Mouse (Mus musculus) forebrain, embryonic 14.5 days (tissue): ENCODE data around the gene Arhgap10. TPM values are rescaled to one million over a fixed set of nuclear protein-coding genes. Genes with fewer than 3 reads are reported as not detected.

Source experiments
- ATAC-seq: fragments of 200-750 bp; cut with Nextera tagmentation; 2 replicates; pipeline ENCODE4 v1.8.0; 2017; ENCODE audit warnings: mild to moderate bottlenecking, moderate library complexity
- DNase-seq: peaks from one replicate; pipeline ENCODE4 v3.0.0-alpha.2; 2015; ENCODE audit warnings: low spot score
- H3K27ac ChIP-seq: fragments of 300-500 bp; sonication (generic); 2 replicates; pipeline ENCODE4 v1.5.1; 2014; ENCODE audit warnings: low read depth, mild to moderate bottlenecking, control low read depth, low read length, moderate library complexity
- H3K27me3 ChIP-seq: fragments of 300-500 bp; sonication (generic); replicated peaks from 2 replicates; pipeline ENCODE4 v1.6.1; 2014; ENCODE audit warnings: low read length, control low read depth, mixed read lengths; ENCODE audit not compliant: control insufficient read depth, insufficient read depth
- H3K36me3 ChIP-seq: fragments of 300-500 bp; sonication (generic); 2 replicates; pipeline ENCODE4 v1.6.1; 2014; ENCODE audit warnings: low read length, control low read depth; ENCODE audit not compliant: control insufficient read depth, insufficient read depth
- H3K4me1 ChIP-seq: fragments of 300-500 bp; sonication (generic); 2 replicates; pipeline ENCODE4 v1.6.1; 2014; ENCODE audit warnings: antibody characterized with exemption, low read length, control low read depth; ENCODE audit not compliant: control insufficient read depth, insufficient read depth
- H3K4me2 ChIP-seq: fragments of 300-500 bp; sonication (generic); 2 replicates; pipeline ENCODE4 v1.6.1; 2014; ENCODE audit warnings: mild to moderate bottlenecking, control low read depth, low read length
- H3K4me3 ChIP-seq: fragments of 300-500 bp; sonication (generic); 2 replicates; pipeline ENCODE4 v1.5.1; 2014; ENCODE audit warnings: low read depth, low read length, control low read depth
- H3K9ac ChIP-seq: fragments of 300-500 bp; sonication (generic); 2 replicates; pipeline ENCODE4 v1.6.1; 2014; ENCODE audit warnings: mild to moderate bottlenecking, low read length, control low read depth, moderate library complexity
- H3K9me3 ChIP-seq: fragments of 300-500 bp; sonication (generic); replicated peaks from 2 replicates; pipeline ENCODE4 v1.6.1; 2016; ENCODE audit warnings: low read length, control low read depth, mixed read lengths; ENCODE audit not compliant: control insufficient read depth
- WGBS: fragments of 180-500 bp; shearing (Covaris S2); extraction: QIAGEN DNeasy Blood & Tissue Kit; methylation state at CpG from one replicate; pipeline ENCODE4 v1.1.7; 2014; 5-methylcytosine and 5-hydroxymethylcytosine counted together
- polyA plus RNA-seq: library from polyadenylated mRNA; unstranded; fragments of >200 nt; fragmentation: Nextera tagmentation; extraction: Ambion mirVana; gene quantifications from 2 replicates; pipeline ENCODE4 v1.2.1, GENCODE M21; 2014

Arhgap10 gene
- polyA plus RNA-seq, 1 experiment from 2014 or later = 3.6 TPM

DNA sequence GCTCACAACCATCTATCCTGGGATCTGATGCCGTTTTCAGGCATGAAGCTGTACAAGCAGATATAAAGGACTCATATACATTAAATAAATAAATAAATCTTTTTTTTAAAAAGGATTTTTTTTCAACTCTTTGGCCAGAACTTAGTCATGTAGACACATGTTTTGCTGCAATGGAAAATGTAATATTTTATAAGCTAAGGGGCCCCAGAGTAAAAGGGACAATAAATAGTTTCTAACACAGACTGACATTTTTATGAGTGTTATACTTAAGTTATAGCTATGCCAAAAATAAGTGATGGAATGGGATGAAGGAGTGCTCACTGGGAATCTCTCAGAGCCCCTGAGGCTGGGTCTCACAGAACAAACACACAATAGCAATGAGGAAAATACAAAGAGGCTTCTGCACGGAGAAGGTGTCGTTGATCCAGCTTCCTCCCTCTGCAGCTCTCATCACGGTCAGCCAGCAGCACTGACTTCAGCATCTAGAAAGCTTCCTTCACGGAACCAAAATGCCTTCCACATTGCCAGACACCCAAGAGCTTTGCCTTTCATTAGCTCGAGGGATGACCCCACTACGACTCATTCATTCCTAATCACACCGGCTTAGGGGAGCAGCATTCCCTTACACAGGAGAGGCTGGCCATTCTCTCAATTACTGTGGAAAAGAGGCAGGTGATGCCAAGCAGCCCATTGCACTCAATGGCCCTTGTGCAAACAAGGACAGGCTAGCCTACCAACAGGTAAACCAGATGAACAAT is 3.5 kb upstream of the Arhgap10 start:
- Histone ChIP-seq H3K36me3 (no peaks in the 10 kb centered on the region), H3K27ac (no peak overlapping the region), H3K4me1 (0 out of 2 replicates have a peak, but pooled peaks cover 3% of the 10 kb centered on the region), H3K4me2 (no peak overlapping the region), H3K4me3 (no peak overlapping the region), H3K9me3 (no peaks in the 10 kb centered on the region), H3K9ac (no peak overlapping the region), H3K27me3 (no peaks in the 10 kb centered on the region)
- no peak for ATAC-seq
- no peak for DNase-seq
- WGBS = 82% methylated on average over 8 of the region's 8 CpGs

DNA sequence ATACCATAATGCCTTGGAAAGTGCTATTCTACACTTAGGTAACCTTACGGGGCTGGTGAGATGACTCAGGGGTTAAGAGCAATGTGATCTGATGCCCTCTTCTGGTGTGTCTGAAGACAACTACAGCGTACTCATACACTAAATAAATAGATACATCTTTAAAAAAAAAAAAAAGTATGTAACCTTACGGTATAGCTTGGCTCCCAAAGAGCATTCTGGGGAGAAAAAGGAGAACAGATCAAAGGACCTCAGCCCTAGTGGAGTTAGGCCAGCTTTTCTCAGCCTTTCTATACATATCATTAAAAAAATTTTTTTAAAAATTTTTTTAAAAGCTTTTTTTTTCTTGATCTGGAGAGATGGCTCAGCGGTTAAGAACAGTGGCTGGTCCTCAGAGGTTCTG is 2.8 kb upstream of the Arhgap10 start:
- DNase-seq = no peak
- H3K4me2 ChIP-seq = no peak overlapping the region
- H3K4me1 ChIP-seq = 0 out of 2 replicates have a peak, but pooled peaks cover 3% of the 10 kb centered on the region
- no peak overlapping the region for H3K27ac ChIP-seq
- no peak overlapping the region for H3K9ac ChIP-seq
- no peak for ATAC-seq
- no peaks in the 10 kb centered on the region for H3K36me3 ChIP-seq
- WGBS = 94% methylated on average over 4 of the region's 4 CpGs
- no peaks in the 10 kb centered on the region for H3K27me3 ChIP-seq
- no peaks in the 10 kb centered on the region for H3K9me3 ChIP-seq
- H3K4me3 ChIP-seq = no peak overlapping the region

DNA sequence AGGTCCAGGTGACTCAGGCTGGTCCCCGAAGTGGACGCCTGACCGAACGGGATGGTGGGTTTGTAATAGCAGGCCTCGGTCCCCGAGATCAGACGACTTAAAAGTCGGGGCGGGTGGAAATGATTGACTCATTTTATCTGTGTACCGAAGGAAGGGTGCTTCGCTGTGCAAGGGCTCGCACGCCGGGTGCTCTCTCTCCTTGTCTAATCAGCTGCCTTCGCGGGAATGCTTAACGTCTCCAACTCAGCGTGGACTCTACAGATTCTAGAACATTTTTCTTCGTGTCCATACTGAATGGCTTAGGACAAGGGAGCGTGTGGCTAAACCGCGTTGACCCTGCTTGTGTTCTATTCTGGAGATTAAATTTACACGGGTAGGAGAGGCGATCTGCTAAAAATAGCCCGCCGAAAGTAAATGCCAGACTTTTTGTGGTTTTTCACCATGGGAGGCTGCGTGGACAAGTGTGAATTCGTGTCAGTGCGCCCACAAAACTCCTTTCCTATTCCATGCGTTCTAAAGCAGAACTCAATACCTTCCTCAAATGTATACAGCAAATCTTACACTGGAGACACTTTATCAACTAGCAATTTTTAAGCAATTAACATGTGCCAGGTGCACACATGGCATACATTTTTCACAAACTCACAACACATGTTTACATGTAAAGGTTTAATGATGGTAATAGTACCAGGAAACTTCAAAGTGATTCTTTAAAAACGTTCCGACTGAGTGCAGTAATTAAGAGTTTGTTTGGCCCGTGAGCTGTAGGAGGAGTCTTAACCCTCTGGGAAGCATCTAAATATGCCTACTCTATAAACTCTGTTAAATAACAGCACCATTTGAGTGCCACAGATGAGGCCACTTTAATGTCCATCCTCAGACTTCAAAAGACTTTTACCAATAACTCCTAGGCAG is 705 bp upstream of the Arhgap10 start:
- DNase-seq (peak; percentile 56), ATAC-seq (peak; percentile 71)
- WGBS = 4% methylated on average over 33 of the region's 33 CpGs
- H3K27ac ChIP-seq = no peak overlapping the region
- 0 out of 2 replicates have a peak, but pooled peaks cover 3% of the 10 kb centered on the region for H3K4me1 ChIP-seq
- H3K27me3 ChIP-seq = peaks cover 8% of the 10 kb centered on the region; the same call in 1 of the 2 replicates
- H3K4me3 ChIP-seq = peak overlapping the region; percentile 67
- H3K9ac ChIP-seq = peak overlapping the region; percentile 65
- peak overlapping the region; percentile 94 for H3K4me2 ChIP-seq
- H3K9me3 ChIP-seq = no peaks in the 10 kb centered on the region
- no peaks in the 10 kb centered on the region for H3K36me3 ChIP-seq

DNA sequence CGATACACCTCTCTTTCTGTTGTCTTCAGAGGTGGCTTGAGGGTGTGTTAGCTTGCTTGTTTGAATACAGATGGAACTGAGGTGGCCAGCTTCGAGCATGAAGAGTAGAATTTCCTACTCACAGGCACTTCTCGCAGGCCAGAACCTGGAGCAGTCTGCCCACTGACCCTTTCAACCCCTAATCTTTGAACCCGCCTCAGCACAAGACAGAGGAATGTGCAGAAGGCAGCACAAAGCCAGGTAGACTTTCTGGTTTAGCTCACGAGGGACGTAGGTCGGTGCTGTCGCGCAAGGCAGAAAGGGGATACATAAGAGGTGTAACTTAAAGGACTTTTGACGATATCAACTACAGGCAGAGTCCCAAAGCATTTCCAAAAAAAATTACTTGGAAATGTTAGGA is 908 bp downstream of the Arhgap10 start:
- Histone ChIP-seq H3K27ac (no peak overlapping the region), H3K4me1 (0 out of 2 replicates have a peak, but pooled peaks cover 3% of the 10 kb centered on the region), H3K9me3 (no peaks in the 10 kb centered on the region), H3K4me3 (peak overlapping the region; percentile 67), H3K27me3 (peaks cover 15% of the 10 kb centered on the region; the same call in 1 of the 2 replicates), H3K4me2 (peak overlapping the region; percentile 94), H3K36me3 (no peaks in the 10 kb centered on the region), H3K9ac (peak overlapping the region; percentile 65)
- ATAC-seq (no peak), DNase-seq (no peak)
- 8% methylated on average over 10 of the region's 10 CpGs for WGBS

DNA sequence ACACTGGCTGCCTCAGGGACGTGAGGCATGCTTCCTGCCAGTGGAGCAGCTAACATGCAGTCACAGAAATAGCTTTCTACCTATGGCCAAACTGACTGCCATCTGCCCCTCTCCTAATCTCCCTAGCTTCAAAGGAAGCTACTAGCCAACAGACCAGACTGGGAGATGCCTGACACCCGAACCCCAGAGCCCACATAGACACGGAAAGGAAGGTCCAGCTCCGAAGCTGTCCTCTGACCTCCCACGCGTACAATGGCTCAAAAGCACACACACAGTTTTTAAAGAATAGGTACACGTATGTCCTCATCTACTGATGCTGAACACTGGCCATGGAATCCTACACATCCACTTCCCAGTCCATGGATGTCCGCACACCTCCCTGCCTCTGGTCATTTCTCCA is 2.0 kb downstream of the Arhgap10 start:
- no peak overlapping the region for H3K4me3 ChIP-seq
- 0 out of 2 replicates have a peak, but pooled peaks cover 3% of the 10 kb centered on the region for H3K4me1 ChIP-seq
- no peak overlapping the region for H3K4me2 ChIP-seq
- H3K9ac ChIP-seq = no peak overlapping the region
- WGBS = 81% methylated on average over 8 of the region's 8 CpGs
- H3K9me3 ChIP-seq = no peaks in the 10 kb centered on the region
- no peak for DNase-seq
- ATAC-seq = no peak
- peaks cover 15% of the 10 kb centered on the region; the same call in 1 of the 2 replicates for H3K27me3 ChIP-seq
- no peak overlapping the region for H3K27ac ChIP-seq
- no peaks in the 10 kb centered on the region for H3K36me3 ChIP-seq

DNA sequence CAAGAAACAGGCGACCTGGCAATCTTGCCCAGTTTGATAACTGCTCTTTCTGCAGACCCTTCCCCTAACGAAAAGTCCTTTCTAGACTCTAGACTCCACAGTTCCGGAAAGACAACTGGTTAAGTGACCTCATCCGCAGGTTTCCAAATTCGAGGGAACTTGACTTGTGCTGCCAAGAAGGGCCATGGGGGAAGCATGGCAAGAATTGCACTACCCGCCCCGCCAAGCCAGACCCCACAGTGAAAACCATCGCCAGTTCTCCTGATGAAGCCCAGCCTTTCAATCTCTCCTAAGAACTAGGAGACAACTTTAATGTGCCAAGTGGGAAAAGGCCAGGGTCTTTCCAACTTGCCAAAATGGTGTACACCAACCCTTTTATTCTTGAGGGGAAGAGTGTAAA is 2.6 kb downstream of the Arhgap10 start:
- Histone ChIP-seq H3K4me1 (0 out of 2 replicates have a peak, but pooled peaks cover 3% of the 10 kb centered on the region), H3K27me3 (peaks cover 15% of the 10 kb centered on the region; the same call in 1 of the 2 replicates), H3K4me3 (no peak overlapping the region), H3K36me3 (no peaks in the 10 kb centered on the region), H3K27ac (no peak overlapping the region), H3K9ac (no peak overlapping the region), H3K9me3 (no peaks in the 10 kb centered on the region), H3K4me2 (no peak overlapping the region)
- DNase-seq = no peak
- no peak for ATAC-seq
- WGBS = 91% methylated on average over 8 of the region's 8 CpGs

DNA sequence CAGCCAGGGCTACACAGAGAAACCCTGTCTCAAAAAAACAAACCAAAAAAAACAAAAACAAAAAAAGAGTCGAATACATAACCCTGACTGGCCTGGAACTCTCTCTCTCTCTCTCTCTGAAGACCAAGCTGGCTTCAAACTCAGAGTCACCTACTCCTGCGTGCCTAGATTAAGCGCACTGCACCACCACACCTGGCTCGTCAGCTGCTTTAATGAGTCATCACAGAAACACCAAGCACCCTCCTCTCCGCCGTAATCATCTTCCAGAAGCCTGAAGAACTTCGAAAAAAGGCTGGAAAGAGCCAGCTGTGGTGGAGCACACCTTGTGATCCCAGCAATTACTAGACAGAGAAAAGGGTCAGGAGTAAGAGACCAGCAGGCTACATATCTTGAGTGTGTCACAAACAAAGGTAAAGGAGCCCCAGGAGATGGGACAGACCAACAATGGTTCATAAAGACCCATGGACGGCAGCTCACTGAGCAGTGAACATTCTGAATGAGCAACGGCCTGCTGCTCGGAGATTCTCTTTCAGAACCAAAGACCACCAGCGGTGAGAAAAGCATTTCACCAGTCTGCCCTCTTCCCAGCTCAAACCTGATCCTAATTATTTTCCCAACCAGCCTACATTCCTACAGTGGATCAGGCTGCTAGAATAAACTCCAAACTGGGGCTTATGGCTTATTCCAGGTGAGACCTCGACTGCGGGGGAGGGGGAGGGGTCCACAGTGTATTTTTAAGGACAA is 5.8 kb downstream of the Arhgap10 start:
- H3K4me2 ChIP-seq = no peak overlapping the region
- 14% methylated on average over 13 of the region's 13 CpGs for WGBS
- H3K4me3 ChIP-seq = no peak overlapping the region
- H3K27ac ChIP-seq = no peak overlapping the region
- no peaks in the 10 kb centered on the region for H3K9me3 ChIP-seq
- DNase-seq = peak; percentile 20
- H3K4me1 ChIP-seq = 0 out of 2 replicates have a peak, but pooled peaks cover 2% of the 10 kb centered on the region
- peaks cover 15% of the 10 kb centered on the region; the same call in 1 of the 2 replicates for H3K27me3 ChIP-seq
- H3K36me3 ChIP-seq = no peaks in the 10 kb centered on the region
- peak; percentile 33; the same call in 1 of the 2 replicates for ATAC-seq
- H3K9ac ChIP-seq = no peak overlapping the region

DNA sequence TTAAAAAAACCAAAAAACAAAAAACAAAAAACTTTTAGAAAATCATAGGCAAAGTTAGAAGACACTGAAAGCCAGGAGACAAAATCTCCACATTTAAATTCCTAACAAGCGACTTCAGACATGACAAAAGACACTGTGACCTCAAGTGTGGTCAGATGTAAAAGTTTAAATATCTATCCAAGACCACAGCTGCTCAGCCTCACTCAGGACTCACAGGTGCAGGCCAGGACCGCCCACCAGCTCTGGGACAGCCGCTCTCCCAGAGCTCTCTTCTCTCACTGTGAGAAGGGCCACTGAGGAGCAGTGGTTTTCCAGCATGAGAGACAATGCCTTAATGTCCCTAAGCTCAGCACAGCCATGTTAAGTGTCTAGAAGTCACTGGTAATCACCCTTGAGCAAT is 7.3 kb downstream of the Arhgap10 start:
- H3K27me3 ChIP-seq = peaks cover 15% of the 10 kb centered on the region; the same call in 1 of the 2 replicates
- ATAC-seq (no peak), DNase-seq (no peak)
- H3K4me1 ChIP-seq = no peaks in the 10 kb centered on the region
- no peak overlapping the region for H3K9ac ChIP-seq
- no peak overlapping the region for H3K27ac ChIP-seq
- H3K4me3 ChIP-seq = no peak overlapping the region
- WGBS = 78% methylated on average over 3 of the region's 3 CpGs
- H3K36me3 ChIP-seq = no peaks in the 10 kb centered on the region
- no peaks in the 10 kb centered on the region for H3K9me3 ChIP-seq
- H3K4me2 ChIP-seq = no peak overlapping the region
